Mouse (Mus musculus) spleen, postnatal 10 days (tissue): Measurements from ENCODE around the gene Cog6.

Experiments used
- DNase-seq, 2 experiments: peaks; one replicate each; pipeline ENCODE4 v3.0.0; 2021 to 2022; ENCODE audit warnings: low spot score in 2 of 2

Cog6 gene

GRCm38 (mm10) chr3:52962391-52962790, 54.6 kb downstream of the Cog6 start:
- DNase-seq, result no peak

- no peak for DNase-seq
These were observed 55.4 kb downstream of the Cog6 start for GRCm38 (mm10) chr3:52961661-52962060.

GRCm38 (mm10) chr3:52960951-52961350, 56.1 kb downstream of the Cog6 start:
- no peak for DNase-seq

- no peak for DNase-seq
These were observed 58.5 kb downstream of the Cog6 start for GRCm38 (mm10) chr3:52958444-52959120.

- no peak for DNase-seq
These were observed 59.2 kb downstream of the Cog6 start for GRCm38 (mm10) chr3:52957861-52958260.

- no peak for DNase-seq
These were observed 60.8 kb downstream of the Cog6 start for GRCm38 (mm10) chr3:52956236-52956635.

- no peak for DNase-seq
These were observed 61.5 kb downstream of the Cog6 start for GRCm38 (mm10) chr3:52955481-52956019.

- no peak for DNase-seq
These were observed 62.4 kb downstream of the Cog6 start for GRCm38 (mm10) chr3:52954656-52955055.

GRCm38 (mm10) chr3:52953831-52954230, 63.2 kb downstream of the Cog6 start:
- no peak for DNase-seq

GRCm38 (mm10) chr3:52948824-52949223, 68.2 kb downstream of the Cog6 start:
- no peak for DNase-seq

- DNase-seq, result no peak
These were observed 69.6 kb downstream of the Cog6 start for GRCm38 (mm10) chr3:52947444-52947843.

GRCm38 (mm10) chr3:52940832-52941468, 76.1 kb downstream of the Cog6 start:
- no peak for DNase-seq

GRCm38 (mm10) chr3:52938398-52938797, 78.6 kb downstream of the Cog6 start:
- DNase-seq, result no peak

GRCm38 (mm10) chr3:52937739-52938306, 79.2 kb downstream of the Cog6 start:
- no peak for DNase-seq

GRCm38 (mm10) chr3:52931956-52932355, 85.1 kb downstream of the Cog6 start:
- no peak for DNase-seq
